Mouse (Mus musculus) E14TG2a.4 (cell line): Measurements from ENCODE around the gene Olfr859.
"Not testable (repeated sequence)": the region's sequence is repeated elsewhere in the genome, so short reads cannot be mapped to it uniquely, and the experiment has no call there.

Experiments
- H3K27me3 ChIP-seq: 2 replicates; pipeline ENCODE4 v1.6.1; 2014; ENCODE audit warnings: low read length, control low read depth; ENCODE audit not compliant: insufficient read depth
- H3K36me3 ChIP-seq: 2 replicates; pipeline ENCODE4 v1.6.1; 2014; ENCODE audit warnings: low read length, control low read depth; ENCODE audit not compliant: insufficient read depth
- H3K4me1 ChIP-seq: replicated peaks from 2 replicates; pipeline ENCODE4 v1.6.1; 2014; ENCODE audit warnings: low read depth, low read length, control low read depth
- H3K4me3 ChIP-seq: replicated peaks from 2 replicates; pipeline ENCODE4 v1.5.1; 2014; ENCODE audit warnings: mild to moderate bottlenecking, low read length
- H3K9me3 ChIP-seq: 2 replicates; pipeline ENCODE4 v1.6.1; 2014; ENCODE audit warnings: low read length, control low read depth
- CTCF ChIP-seq: conservative IDR thresholded peaks from 2 replicates; pipeline ENCODE4 v1.5.1; 2014; ENCODE audit warnings: low read length
- NANOG ChIP-seq: IDR thresholded peaks from 2 replicates; pipeline ENCODE4 v1.6.1; 2014; ENCODE audit warnings: borderline replicate concordance, low read length, mixed read lengths
- POU5F1 ChIP-seq: IDR thresholded peaks from 2 replicates; pipeline ENCODE4 v1.6.1; 2014; ENCODE audit warnings: low read length, borderline replicate concordance

The Olfr859 gene

GRCm38 (mm10) chr9:19804606-19805005 is at the start of gene Olfr859:
Gene Olfr859, plus strand, starts transcription at chr9:19804906.
- not testable (repeated sequence) for H3K4me3 ChIP-seq, H3K9me3 ChIP-seq, H3K27me3 ChIP-seq, H3K36me3 ChIP-seq, H3K4me1 ChIP-seq

- H3K9me3 ChIP-seq: peaks cover 98% of the 10 kb centered on the region
- no peak for TF ChIP-seq NANOG
- TF ChIP-seq CTCF: no peak
- no peak for TF ChIP-seq POU5F1
- H3K4me1 ChIP-seq: no peaks in the 10 kb centered on the region
- no peaks in the 10 kb centered on the region for H3K27me3 ChIP-seq
- no peaks in the 10 kb centered on the region for H3K36me3 ChIP-seq
- no peak overlapping the region for H3K4me3 ChIP-seq
These were observed 35.6 kb upstream of the Olfr859 start for GRCm38 (mm10) chr9:19769136-19769535.

- TF ChIP-seq CTCF: no peak
- TF ChIP-seq NANOG: no peak
- no peak for TF ChIP-seq POU5F1
- Histone ChIP-seq H3K9me3 (peaks cover 95% of the 10 kb centered on the region), H3K4me3 (no peak overlapping the region), H3K4me1 (no peaks in the 10 kb centered on the region), H3K27me3 (no peaks in the 10 kb centered on the region), H3K36me3 (no peaks in the 10 kb centered on the region)
These were observed 35.0 kb upstream of the Olfr859 start for GRCm38 (mm10) chr9:19769701-19770100.

- TF ChIP-seq POU5F1 (no peak), CTCF (no peak), NANOG (no peak)
- Histone ChIP-seq H3K4me1 (no peaks in the 10 kb centered on the region), H3K36me3 (no peaks in the 10 kb centered on the region), H3K27me3 (no peaks in the 10 kb centered on the region), H3K4me3 (no peak within 1 kb of the TSS), H3K9me3 (peaks cover 3% of the 10 kb centered on the region; the same call in 1 of the 2 replicates)
These were observed 24.7 kb upstream of the Olfr859 start, which contains the start of gene Olfr58 for GRCm38 (mm10) chr9:19779983-19780382. Gene Olfr58, plus strand, starts transcription at chr9:19780283.

- H3K4me3 ChIP-seq: no peak overlapping the region
- no peaks in the 10 kb centered on the region for H3K4me1 ChIP-seq
- TF ChIP-seq NANOG (no peak), POU5F1 (no peak), CTCF (no peak)
- H3K9me3 ChIP-seq: 0 out of 2 replicates have a peak, but pooled peaks cover 4% of the 10 kb centered on the region
- no peaks in the 10 kb centered on the region for H3K36me3 ChIP-seq
- H3K27me3 ChIP-seq: no peaks in the 10 kb centered on the region
These were observed 1.7 kb upstream of the Olfr859 start for GRCm38 (mm10) chr9:19803000-19803399.

- H3K4me1 ChIP-seq: no peaks in the 10 kb centered on the region
- no peaks in the 10 kb centered on the region for H3K27me3 ChIP-seq
- H3K9me3 ChIP-seq: no peaks in the 10 kb centered on the region
- H3K36me3 ChIP-seq: no peaks in the 10 kb centered on the region
- TF ChIP-seq NANOG: no peak
- no peak within 1 kb of the TSS for H3K4me3 ChIP-seq
These were observed 44.9 kb downstream of the Olfr859 start, which contains the start of gene Olfr860 for GRCm38 (mm10) chr9:19849647-19850046. Gene Olfr860, minus strand, starts transcription at chr9:19849747.
